Mouse (Mus musculus): ENCODE measurements at regions not wholly inside any gene's neighbourhood (a gene's known extent, or its start where the extent isn't known, plus 50 kb on each side); places are given as distances from the start of the nearest gene placed in this dataset.

- DNase-seq, result no peak
Observed at GRCm38 (mm10) chr17:41990804-41991203, 324.9 kb upstream of the Ptchd4 start.

- no peak for DNase-seq
Observed at GRCm38 (mm10) chr17:42008415-42008814, 307.3 kb upstream of the Ptchd4 start.

GRCm38 (mm10) chr17:42024295-42024694, 291.5 kb upstream of the Ptchd4 start:
- DNase-seq, result no peak

- no peak for DNase-seq
Observed at GRCm38 (mm10) chr17:42027253-42027652, 288.5 kb upstream of the Ptchd4 start.

GRCm38 (mm10) chr17:42029452-42029851, 286.3 kb upstream of the Ptchd4 start:
- no peak for DNase-seq

- no peak for DNase-seq
Observed at GRCm38 (mm10) chr17:42037089-42037488, 278.7 kb upstream of the Ptchd4 start.

GRCm38 (mm10) chr17:42049779-42050515, 265.8 kb upstream of the Ptchd4 start:
- no peak for DNase-seq

GRCm38 (mm10) chr17:42090764-42091452, 224.8 kb upstream of the Ptchd4 start:
- DNase-seq, result no peak

GRCm38 (mm10) chr17:42113684-42114083, 202.1 kb upstream of the Ptchd4 start:
- peak in 1 of 2 experiments; percentile 3 for DNase-seq

GRCm38 (mm10) chr17:42120759-42121158, 195.0 kb upstream of the Ptchd4 start:
- peak; percentile 82 to 84 for DNase-seq

GRCm38 (mm10) chr17:42126488-42127237, 189.1 kb upstream of the Ptchd4 start:
- peak; percentile 37 to 42 for DNase-seq

- no peak for DNase-seq
Observed at GRCm38 (mm10) chr17:42169391-42170018, 146.2 kb upstream of the Ptchd4 start.

- DNase-seq, result no peak
Observed at GRCm38 (mm10) chr17:42188531-42188930, 127.2 kb upstream of the Ptchd4 start.

GRCm38 (mm10) chr17:42190206-42190902, 125.4 kb upstream of the Ptchd4 start:
- no peak for DNase-seq
